Mouse (Mus musculus) brain, embryonic 14.5 days (tissue): ENCODE results near the gene Olfr424. TPM values are rescaled to one million over a fixed set of nuclear protein-coding genes. Genes with fewer than 3 reads are reported as not detected.
A peak's percentile ranks its signal among the peaks of the same experiment; 100 is the strongest.

ENCODE experiments used
- DNase-seq: peaks from one replicate; pipeline ENCODE4 v3.0.0-alpha.2; 2011; ENCODE audit warnings: low read depth
- CTCF ChIP-seq: fragments of 200-500 bp; IDR thresholded peaks from 2 replicates; pipeline ENCODE4 v1.5.1; 2012; ENCODE audit warnings: inconsistent platforms, mild to moderate bottlenecking, moderate library complexity, borderline replicate concordance; ENCODE audit not compliant: insufficient read depth, insufficient read length; ENCODE audit errors: extremely low read depth
- POLR2A ChIP-seq: fragments of 200-500 bp; IDR thresholded peaks from 2 replicates; pipeline ENCODE4 v1.6.1; 2012; ENCODE audit warnings: mild to moderate bottlenecking, inconsistent platforms, borderline replicate concordance; ENCODE audit not compliant: poor library complexity, insufficient read depth, insufficient read length, severe bottlenecking; ENCODE audit errors: extremely low read depth
- polyA plus RNA-seq: library from polyadenylated mRNA; depleted of rRNA; stranded (reverse); fragments of >200 nt; gene quantifications from 2 replicates; pipeline ENCODE4 v1.2.3, GENCODE M21; 2012; rRNA removed

Olfr424 gene
- polyA plus RNA-seq, 1 experiment, result not detected

DNA sequence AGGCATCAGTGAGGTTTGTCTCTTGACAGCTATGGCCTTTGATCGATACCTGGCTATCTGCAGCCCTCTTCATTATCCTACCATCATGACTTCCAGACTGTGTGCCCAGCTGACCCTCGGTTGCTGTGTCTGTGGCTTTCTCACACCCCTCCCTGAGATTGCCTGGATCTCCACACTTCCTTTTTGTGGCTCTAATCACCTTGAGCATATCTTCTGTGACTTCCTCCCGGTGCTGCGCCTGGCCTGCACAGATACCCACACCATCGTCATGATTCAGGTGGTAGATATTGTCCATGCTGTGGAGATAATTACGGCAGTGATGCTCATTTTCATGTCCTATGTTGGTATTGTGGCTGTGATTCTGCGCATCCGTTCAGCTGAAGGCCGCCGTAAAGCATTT lies 27.8 kb downstream of the Olfr424 start:
- DNase-seq, result no peak

GRCm38 (mm10) chr1:174169024-174169423 lies 37.7 kb downstream of the Olfr424 start:
- no peak for DNase-seq
- TF ChIP-seq CTCF (no peak), POLR2A (no peak)

More for the DNA sequence above, 27.8 kb downstream of the Olfr424 start:
- TF ChIP-seq CTCF (no peak), POLR2A (no peak)

- DNase-seq, result no peak
- TF ChIP-seq POLR2A (no peak), CTCF (no peak)
Measured at GRCm38 (mm10) chr1:174170706-174171501, 39.6 kb downstream of the Olfr424 start.

- DNase-seq, result peak; percentile 14
- TF ChIP-seq POLR2A, result no peak
- no peak for TF ChIP-seq CTCF
Measured at GRCm38 (mm10) chr1:174171537-174171936, 40.2 kb downstream of the Olfr424 start.

GRCm38 (mm10) chr1:174172605-174173004 lies 41.3 kb downstream of the Olfr424 start, which contains the start of gene Spta1:
Gene Spta1, plus strand, starts transcription at chr1:174172776.
- peak; percentile 15 for DNase-seq
- no peak for TF ChIP-seq CTCF
- TF ChIP-seq POLR2A, result no peak

Other genes with a start within 250 kb of the Olfr424 start
- gene Ifi211, start 218.5 kb upstream of the Olfr424 start, polyA plus RNA-seq, result 0.11 and 0.23 TPM in 2 replicates
- gene Mndal, start 189.0 kb upstream of the Olfr424 start, polyA plus RNA-seq, result 0.71 and 0.86 TPM in 2 replicates
- gene Ifi203, start 188.8 kb upstream of the Olfr424 start, polyA plus RNA-seq, result 0.47 and 0.57 TPM in 2 replicates
- 0.05 and 0.10 TPM in 2 replicates for gene Ifi202b, start 148.8 kb upstream of the Olfr424 start, polyA plus RNA-seq
- gene Ifi205, start 99.7 kb upstream of the Olfr424 start, polyA plus RNA-seq, result not detected in 2 replicates
- gene Olfr433, start 90.8 kb upstream of the Olfr424 start, polyA plus RNA-seq, result 0.04 TPM in 1 of 2 replicates, not detected in the other
- not detected in 2 replicates for gene Olfr432, start 82.3 kb upstream of the Olfr424 start, polyA plus RNA-seq
- not detected in 2 replicates for gene Olfr430, start 64.9 kb upstream of the Olfr424 start, polyA plus RNA-seq
- gene Olfr429, start 47.2 kb upstream of the Olfr424 start, polyA plus RNA-seq, result not detected in 2 replicates
- gene Olfr427, start 34.6 kb upstream of the Olfr424 start, polyA plus RNA-seq, result not detected in 2 replicates
- gene Olfr231, start 10.4 kb upstream of the Olfr424 start, polyA plus RNA-seq, result not detected in 2 replicates
- not detected in 2 replicates for gene Olfr420, start 24.1 kb downstream of the Olfr424 start, polyA plus RNA-seq
- 0.03 and 0.11 TPM in 2 replicates for gene Spta1, start 41.3 kb downstream of the Olfr424 start, polyA plus RNA-seq
- not detected in 2 replicates for gene Olfr419, start 120.5 kb downstream of the Olfr424 start, polyA plus RNA-seq
- gene Mptx1, start 199.0 kb downstream of the Olfr424 start, polyA plus RNA-seq, result not detected in 2 replicates
- gene Olfr417, start 233.6 kb downstream of the Olfr424 start, polyA plus RNA-seq, result not detected in 2 replicates